Mouse (Mus musculus): ENCODE results near the gene Espn.

Espn gene

GRCm38 (mm10) chr4:152151966-152152544 is at the start of gene Espn:
TSS of gene Espn (minus strand) at chr4:152152371.
- peak; percentile 82 for DNase-seq (ENCODE audit: extremely low spot score)

- DNase-seq (ENCODE audit: extremely low spot score), result no peak
These were observed 49.3 kb upstream of the Espn start for GRCm38 (mm10) chr4:152201492-152201891.

- no peak for DNase-seq (ENCODE audit: extremely low spot score)
These were observed 47.4 kb upstream of the Espn start for GRCm38 (mm10) chr4:152199617-152200016.

- DNase-seq (ENCODE audit: extremely low spot score), result no peak
These were observed 45.4 kb upstream of the Espn start for GRCm38 (mm10) chr4:152197545-152197944.

GRCm38 (mm10) chr4:152196276-152196675 is 44.1 kb upstream of the Espn start:
- no peak for DNase-seq (ENCODE audit: extremely low spot score)

GRCm38 (mm10) chr4:152194476-152195175 is 42.5 kb upstream of the Espn start:
- DNase-seq (ENCODE audit: extremely low spot score), result no peak

GRCm38 (mm10) chr4:152192569-152192968 is 40.4 kb upstream of the Espn start:
- DNase-seq (ENCODE audit: extremely low spot score), result no peak

- no peak for DNase-seq (ENCODE audit: extremely low spot score)
These were observed 38.5 kb upstream of the Espn start for GRCm38 (mm10) chr4:152190701-152191100.

- no peak for DNase-seq (ENCODE audit: extremely low spot score)
These were observed 38.0 kb upstream of the Espn start for GRCm38 (mm10) chr4:152190096-152190653.

- DNase-seq (ENCODE audit: extremely low spot score), result no peak
These were observed 37.5 kb upstream of the Espn start for GRCm38 (mm10) chr4:152189691-152190090.

- no peak for DNase-seq (ENCODE audit: extremely low spot score)
These were observed 36.9 kb upstream of the Espn start for GRCm38 (mm10) chr4:152189071-152189470.

GRCm38 (mm10) chr4:152188651-152189050 is 36.5 kb upstream of the Espn start:
- no peak for DNase-seq (ENCODE audit: extremely low spot score)

GRCm38 (mm10) chr4:152187142-152187541 is 35.0 kb upstream of the Espn start:
- DNase-seq (ENCODE audit: extremely low spot score), result no peak

- DNase-seq (ENCODE audit: extremely low spot score), result no peak
These were observed 34.3 kb upstream of the Espn start for GRCm38 (mm10) chr4:152186205-152187082.

GRCm38 (mm10) chr4:152185510-152186204 is 33.5 kb upstream of the Espn start:
- peak; percentile 52 for DNase-seq (ENCODE audit: extremely low spot score)

- DNase-seq (ENCODE audit: extremely low spot score), result peak; percentile 58
These were observed 33.0 kb upstream of the Espn start for GRCm38 (mm10) chr4:152185137-152185509.

GRCm38 (mm10) chr4:152184353-152185035 is 32.3 kb upstream of the Espn start:
- DNase-seq (ENCODE audit: extremely low spot score), result no peak

- DNase-seq (ENCODE audit: extremely low spot score), result no peak
These were observed 30.0 kb upstream of the Espn start for GRCm38 (mm10) chr4:152182205-152182604.

- no peak for DNase-seq (ENCODE audit: extremely low spot score)
These were observed 27.9 kb upstream of the Espn start for GRCm38 (mm10) chr4:152179946-152180660.

GRCm38 (mm10) chr4:152178916-152179705 is 26.9 kb upstream of the Espn start:
- DNase-seq (ENCODE audit: extremely low spot score), result no peak
